Mouse (Mus musculus) neural tube, embryonic 12.5 days (tissue): ENCODE data around the gene Sbsn. TPM values are rescaled to one million over a fixed set of nuclear protein-coding genes. Genes with fewer than 3 reads are reported as not detected.

Experiments
- ATAC-seq: fragments of 200-750 bp; cut with Nextera tagmentation; 2 replicates; pipeline ENCODE4 v1.8.0; 2017; ENCODE audit warnings: low read depth, mild to moderate bottlenecking, moderate TSS enrichment, moderate library complexity; ENCODE audit not compliant: low FRiP score
- H3K27ac ChIP-seq: fragments of 300-500 bp; sonication (generic); 2 replicates; pipeline ENCODE4 v1.5.1; 2016
- H3K27me3 ChIP-seq: fragments of 300-500 bp; sonication (generic); replicated peaks from 2 replicates; pipeline ENCODE4 v1.6.1; 2016; ENCODE audit warnings: mild to moderate bottlenecking
- H3K36me3 ChIP-seq: fragments of 300-500 bp; sonication (generic); 2 replicates; pipeline ENCODE4 v1.6.1; 2016; ENCODE audit warnings: mild to moderate bottlenecking
- H3K4me1 ChIP-seq: fragments of 300-500 bp; sonication (generic); 2 replicates; pipeline ENCODE4 v1.6.1; 2016
- H3K4me2 ChIP-seq: fragments of 300-500 bp; sonication (generic); replicated peaks from 2 replicates; pipeline ENCODE4 v1.6.1; 2016; ENCODE audit warnings: mild to moderate bottlenecking
- H3K4me3 ChIP-seq: fragments of 300-500 bp; sonication (generic); 2 replicates; pipeline ENCODE4 v1.5.1; 2016
- H3K9ac ChIP-seq: fragments of 300-500 bp; sonication (generic); 2 replicates; pipeline ENCODE4 v1.6.1; 2016; ENCODE audit warnings: mild to moderate bottlenecking
- H3K9me3 ChIP-seq: fragments of 300-500 bp; sonication (generic); 2 replicates; pipeline ENCODE4 v1.6.1; 2016; ENCODE audit warnings: mild to moderate bottlenecking
- WGBS: fragments of 180-500 bp; shearing (Covaris S2); methylation state at CpG from one replicate; pipeline ENCODE4 v1.1.7; 2016; 5-methylcytosine and 5-hydroxymethylcytosine counted together
- polyA plus RNA-seq: library from polyadenylated mRNA; unstranded; fragments of >200 nt; fragmentation: Nextera tagmentation; extraction: Ambion mirVana; gene quantifications from 2 replicates; pipeline ENCODE4 v1.2.1, GENCODE M21; 2016

Sbsn gene
- polyA plus RNA-seq, 1 experiment from 2014 or later = 2.6 TPM

- H3K27ac ChIP-seq = no peak within 1 kb of the TSS
- no peak within 1 kb of the TSS for H3K4me3 ChIP-seq
- H3K9me3 ChIP-seq = no peaks in the 10 kb centered on the region
- no peaks in the 10 kb centered on the region for H3K27me3 ChIP-seq
- H3K9ac ChIP-seq = no peak within 1 kb of the TSS
- H3K4me2 ChIP-seq = no peak within 1 kb of the TSS
- no peak for ATAC-seq
- 44% methylated on average over 5 of the region's 5 CpGs for WGBS
- H3K4me1 ChIP-seq = no peaks in the 10 kb centered on the region
- H3K36me3 ChIP-seq = no peaks in the 10 kb centered on the region
Observed at GRCm38 (mm10) chr7:30763456-30763855, 12.2 kb downstream of the Sbsn start, which contains the start of gene Dmkn. Gene Dmkn (plus strand): TSS chr7:30763756.

DNA sequence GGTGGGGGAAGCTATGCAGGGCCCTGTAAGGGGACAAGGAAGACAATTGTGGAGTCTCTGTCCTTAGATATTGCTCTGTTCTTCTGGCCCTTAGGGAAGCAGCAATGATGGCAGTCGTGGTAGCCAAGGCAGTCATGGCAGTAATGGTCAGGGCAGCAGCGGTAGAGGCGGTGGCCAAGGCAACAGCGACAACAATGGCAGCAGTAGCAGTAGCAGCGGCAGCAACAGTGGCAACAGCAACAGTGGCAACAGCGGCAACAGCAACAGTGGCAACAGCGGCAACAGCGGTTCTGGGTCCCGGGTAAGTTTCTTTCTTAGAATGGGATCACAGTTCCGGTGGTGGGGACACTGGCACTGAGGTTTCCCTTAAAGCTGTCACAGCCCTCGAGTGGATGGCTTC lies 13.9 kb downstream of the Sbsn start:
- WGBS = 46% methylated on average over 11 of the region's 11 CpGs

GRCm38 (mm10) chr7:30766408-30766807 lies 15.1 kb downstream of the Sbsn start:
- Histone ChIP-seq H3K36me3 (no peaks in the 10 kb centered on the region), H3K4me1 (no peaks in the 10 kb centered on the region), H3K4me2 (no peak overlapping the region), H3K9ac (no peak overlapping the region), H3K4me3 (no peak overlapping the region), H3K27me3 (no peaks in the 10 kb centered on the region; the same call in 1 of the 2 replicates), H3K27ac (no peak overlapping the region), H3K9me3 (no peaks in the 10 kb centered on the region)
- 88% methylated on average over 4 of the region's 4 CpGs for WGBS
- no peak for ATAC-seq

More for the DNA sequence above, 13.9 kb downstream of the Sbsn start:
- Histone ChIP-seq H3K27me3 (no peaks in the 10 kb centered on the region), H3K36me3 (no peaks in the 10 kb centered on the region), H3K4me1 (no peaks in the 10 kb centered on the region), H3K27ac (no peak overlapping the region), H3K4me3 (no peak overlapping the region), H3K9ac (no peak overlapping the region), H3K4me2 (peak overlapping the region; percentile 30), H3K9me3 (no peaks in the 10 kb centered on the region)
- ATAC-seq = no peak

DNA sequence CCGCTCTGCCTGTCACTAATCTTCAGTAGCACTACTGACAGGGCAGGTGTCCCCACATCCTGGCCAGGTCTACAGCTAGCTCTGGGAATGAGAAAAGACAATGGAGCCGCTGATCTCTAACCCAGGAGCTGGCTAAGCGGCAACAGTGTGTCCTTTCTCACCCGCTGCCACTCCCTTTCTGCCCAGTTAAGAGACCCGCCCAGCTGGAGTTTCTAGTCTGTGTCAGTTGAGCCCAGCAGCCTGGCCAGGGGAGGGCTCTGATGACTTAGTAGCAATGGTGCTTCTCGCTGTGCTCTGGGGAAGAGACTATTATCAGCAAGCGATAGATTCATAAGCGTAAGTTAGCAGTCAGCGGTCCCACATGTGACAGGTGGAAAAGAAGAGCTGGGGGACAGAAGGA lies 18.0 kb downstream of the Sbsn start:
- H3K9me3 ChIP-seq = no peaks in the 10 kb centered on the region; the same call in 1 of the 2 replicates
- no peak overlapping the region for H3K9ac ChIP-seq
- H3K27ac ChIP-seq = no peak overlapping the region
- no peak overlapping the region for H3K4me2 ChIP-seq
- WGBS = 42% methylated on average over 9 of the region's 9 CpGs
- ATAC-seq = no peak
- no peaks in the 10 kb centered on the region for H3K36me3 ChIP-seq
- no peaks in the 10 kb centered on the region for H3K4me1 ChIP-seq
- no peaks in the 10 kb centered on the region; the same call in 1 of the 2 replicates for H3K27me3 ChIP-seq
- H3K4me3 ChIP-seq = no peak overlapping the region

- H3K27ac ChIP-seq = no peak overlapping the region
- no peak for ATAC-seq
- H3K36me3 ChIP-seq = no peaks in the 10 kb centered on the region
- H3K27me3 ChIP-seq = no peaks in the 10 kb centered on the region; the same call in 1 of the 2 replicates
- H3K9ac ChIP-seq = no peak overlapping the region
- no peaks in the 10 kb centered on the region for H3K4me1 ChIP-seq
- H3K4me2 ChIP-seq = no peak overlapping the region
- 92% methylated on average over 9 of the region's 9 CpGs for WGBS
- H3K4me3 ChIP-seq = no peak overlapping the region
- no peaks in the 10 kb centered on the region; the same call in 1 of the 2 replicates for H3K9me3 ChIP-seq
Observed at GRCm38 (mm10) chr7:30776104-30776503, 24.8 kb downstream of the Sbsn start.

GRCm38 (mm10) chr7:30777081-30777579 lies 25.9 kb downstream of the Sbsn start:
- H3K27ac ChIP-seq = no peak overlapping the region
- no peaks in the 10 kb centered on the region for H3K27me3 ChIP-seq
- no peak overlapping the region for H3K4me3 ChIP-seq
- no peak overlapping the region for H3K9ac ChIP-seq
- H3K36me3 ChIP-seq = no peaks in the 10 kb centered on the region
- no peak for ATAC-seq
- 53% methylated on average over 7 of the region's 7 CpGs for WGBS
- H3K4me1 ChIP-seq = no peaks in the 10 kb centered on the region
- H3K4me2 ChIP-seq = no peak overlapping the region
- no peaks in the 10 kb centered on the region; the same call in 1 of the 2 replicates for H3K9me3 ChIP-seq

DNA sequence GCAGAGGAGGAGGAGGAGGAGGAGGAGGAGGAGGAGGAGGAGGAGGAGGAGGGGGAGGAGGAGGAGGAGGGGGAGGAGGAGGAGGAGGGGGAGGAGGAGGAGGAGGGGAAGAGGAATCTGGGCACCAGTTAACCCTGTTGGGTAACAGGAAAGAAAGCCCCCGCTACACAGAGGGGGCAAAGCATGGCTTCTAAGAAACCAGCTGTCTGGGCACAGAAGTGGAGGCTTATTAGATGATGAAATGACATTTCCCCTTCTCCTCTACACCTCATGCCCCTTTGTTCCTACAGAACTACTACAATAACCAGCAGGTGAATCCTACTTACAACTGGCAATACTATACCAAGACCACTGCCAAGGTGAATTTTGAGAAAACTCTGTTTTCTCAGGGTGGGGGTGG lies 26.6 kb downstream of the Sbsn start:
- Histone ChIP-seq H3K36me3 (no peaks in the 10 kb centered on the region), H3K27me3 (no peaks in the 10 kb centered on the region), H3K27ac (no peak overlapping the region), H3K9me3 (no peaks in the 10 kb centered on the region), H3K4me3 (no peak overlapping the region), H3K9ac (no peak overlapping the region), H3K4me2 (no peak overlapping the region), H3K4me1 (no peaks in the 10 kb centered on the region)
- no peak for ATAC-seq
- 73% methylated on average over 1 of the region's 1 CpGs for WGBS

DNA sequence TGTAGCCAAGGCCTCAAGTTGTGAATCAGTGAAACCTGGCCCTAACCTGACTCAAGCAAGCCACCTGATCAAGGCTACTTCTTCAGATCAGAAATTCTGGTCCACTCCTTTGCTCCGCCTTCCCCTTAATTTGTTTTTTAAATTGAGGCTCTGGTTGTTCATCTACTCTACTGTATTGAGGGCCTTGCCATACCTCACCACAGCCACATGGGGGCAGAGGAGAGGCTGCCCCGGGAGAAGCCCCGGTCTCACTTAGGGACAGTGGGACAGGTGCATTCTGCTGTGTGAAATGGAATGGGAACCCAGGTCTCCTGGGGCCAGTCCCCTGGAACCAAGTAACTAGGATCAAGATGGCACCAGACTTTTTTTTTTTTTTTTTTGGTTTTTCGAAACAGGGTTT lies 30.5 kb downstream of the Sbsn start:
- 68% methylated on average over 4 of the region's 4 CpGs for WGBS
- Histone ChIP-seq H3K27ac (no peak overlapping the region), H3K27me3 (no peaks in the 10 kb centered on the region), H3K9me3 (no peaks in the 10 kb centered on the region), H3K36me3 (no peaks in the 10 kb centered on the region), H3K4me1 (no peaks in the 10 kb centered on the region), H3K9ac (no peak overlapping the region), H3K4me3 (no peak overlapping the region), H3K4me2 (no peak overlapping the region)
- no peak for ATAC-seq

DNA sequence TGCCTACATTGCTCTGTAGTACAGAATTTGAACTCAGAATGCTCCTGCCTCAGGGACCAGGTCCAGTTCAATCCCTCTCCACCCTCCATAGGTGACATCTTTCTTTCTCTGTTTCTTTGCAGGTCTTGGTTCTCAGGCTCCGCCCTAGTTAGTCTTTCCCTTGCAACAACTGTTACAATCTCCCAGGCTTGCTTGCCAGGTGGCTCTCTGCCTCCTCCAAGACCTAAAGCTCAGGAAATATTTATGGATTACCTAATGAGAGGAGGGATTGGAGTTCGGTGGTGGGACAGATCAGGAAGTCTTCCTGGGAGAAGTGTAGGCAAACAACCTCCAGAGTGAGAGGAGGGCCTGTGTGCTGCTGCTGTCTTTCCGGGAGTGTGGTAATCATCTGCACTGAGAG lies 31.4 kb downstream of the Sbsn start:
- Histone ChIP-seq H3K4me1 (no peaks in the 10 kb centered on the region), H3K9ac (no peak overlapping the region), H3K9me3 (no peaks in the 10 kb centered on the region), H3K27ac (no peak overlapping the region), H3K36me3 (no peaks in the 10 kb centered on the region), H3K4me2 (no peak overlapping the region), H3K27me3 (no peaks in the 10 kb centered on the region), H3K4me3 (no peak overlapping the region)
- WGBS = 88% methylated on average over 3 of the region's 3 CpGs
- ATAC-seq = no peak

- 65% methylated on average over 1 of the region's 1 CpGs for WGBS
- Histone ChIP-seq H3K36me3 (no peaks in the 10 kb centered on the region), H3K4me2 (no peak overlapping the region), H3K27me3 (no peaks in the 10 kb centered on the region), H3K9ac (no peak overlapping the region), H3K27ac (0 out of 2 replicates have a peak overlapping the region, but pooled peaks have one; percentile 17), H3K4me1 (no peaks in the 10 kb centered on the region), H3K9me3 (no peaks in the 10 kb centered on the region), H3K4me3 (no peak overlapping the region)
- ATAC-seq = no peak
Observed at GRCm38 (mm10) chr7:30785154-30785553, 33.9 kb downstream of the Sbsn start.

- no peaks in the 10 kb centered on the region for H3K27me3 ChIP-seq
- no peak overlapping the region for H3K9ac ChIP-seq
- no peaks in the 10 kb centered on the region for H3K36me3 ChIP-seq
- H3K27ac ChIP-seq = no peak overlapping the region
- H3K4me2 ChIP-seq = no peak overlapping the region
- no peaks in the 10 kb centered on the region for H3K9me3 ChIP-seq
- 59% methylated on average over 13 of the region's 13 CpGs for WGBS
- no peak overlapping the region for H3K4me3 ChIP-seq
- H3K4me1 ChIP-seq = no peaks in the 10 kb centered on the region
- peak; percentile 66; the same call in 1 of the 2 replicates for ATAC-seq
Observed at GRCm38 (mm10) chr7:30785721-30786546, 34.7 kb downstream of the Sbsn start.

DNA sequence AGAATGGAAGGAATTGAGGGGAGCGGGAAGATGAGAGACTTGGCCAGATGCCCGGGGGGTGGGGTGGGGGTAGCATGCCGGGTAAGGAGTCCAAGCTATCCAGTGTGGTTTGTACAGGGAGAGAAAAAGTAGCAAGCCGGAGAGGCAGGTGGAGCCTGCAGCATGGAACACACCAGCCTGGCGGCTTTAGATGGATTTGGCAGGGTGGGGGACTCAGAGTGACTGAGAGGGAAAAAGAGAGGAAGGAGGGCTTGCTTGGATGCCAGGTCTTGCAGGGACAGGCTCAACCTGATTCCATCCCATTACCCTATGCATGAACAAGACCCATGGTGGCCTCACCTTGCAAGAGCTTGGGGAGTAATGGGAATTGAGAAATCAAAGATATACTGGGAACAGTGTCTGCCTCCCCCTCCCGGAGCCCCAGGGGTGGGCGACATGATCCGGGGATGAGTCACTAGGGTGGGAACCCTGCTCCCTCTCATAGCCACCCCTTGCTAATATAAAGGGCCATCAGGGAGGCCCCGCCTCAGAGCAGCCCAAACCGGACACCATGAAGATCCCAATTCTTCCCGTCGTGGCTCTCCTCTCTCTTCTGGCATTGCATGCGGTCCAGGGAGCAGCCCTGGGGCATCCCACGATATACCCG lies 36.2 kb downstream of the Sbsn start, which contains the start of gene Krtdap:
Gene Krtdap, plus strand, starts transcription at position 520 of the 646 bp plus-strand sequence.
- Histone ChIP-seq H3K27me3 (no peaks in the 10 kb centered on the region), H3K9ac (no peak within 1 kb of the TSS), H3K36me3 (no peaks in the 10 kb centered on the region), H3K4me3 (no peak within 1 kb of the TSS), H3K4me1 (no peaks in the 10 kb centered on the region), H3K27ac (no peak within 1 kb of the TSS), H3K9me3 (no peaks in the 10 kb centered on the region), H3K4me2 (no peak within 1 kb of the TSS)
- no peak for ATAC-seq
- 55% methylated on average over 15 of the region's 15 CpGs for WGBS
